Mouse (Mus musculus): ENCODE results near the gene Sfxn5.

DNA sequence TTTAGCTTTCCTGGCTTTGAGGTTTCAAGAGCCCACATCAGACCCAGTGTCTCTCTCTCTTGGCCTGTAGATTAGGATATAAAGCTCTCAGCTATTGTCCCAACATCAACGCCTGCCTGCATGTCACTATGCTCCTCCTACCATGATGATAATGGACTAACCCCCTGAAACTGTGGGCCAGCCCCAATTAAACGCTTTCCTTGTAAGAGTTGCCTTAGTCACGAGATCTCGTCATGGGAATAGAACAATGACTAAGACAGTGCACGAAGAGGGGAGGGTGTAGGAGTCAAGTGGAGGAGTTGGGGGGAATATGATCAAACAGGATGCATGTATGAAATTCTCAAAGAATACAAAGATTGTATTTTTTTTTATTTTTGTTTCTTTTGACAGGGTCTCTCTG is 28.3 kb downstream of the Sfxn5 start:
- TF ChIP-seq CTCF (IDR thresholded peaks at IDR 0.05; ENCODE audit: borderline replicate concordance, extremely low read depth, insufficient read depth, insufficient read length) (no peak), POLR2A (IDR thresholded peaks at IDR 0.05; ENCODE audit: borderline replicate concordance, extremely low read depth, insufficient read depth, insufficient read length, poor library complexity, severe bottlenecking) (no peak)
